Mouse (Mus musculus): Measurements from ENCODE around the gene Rexo4.

Rexo4 gene

DNA sequence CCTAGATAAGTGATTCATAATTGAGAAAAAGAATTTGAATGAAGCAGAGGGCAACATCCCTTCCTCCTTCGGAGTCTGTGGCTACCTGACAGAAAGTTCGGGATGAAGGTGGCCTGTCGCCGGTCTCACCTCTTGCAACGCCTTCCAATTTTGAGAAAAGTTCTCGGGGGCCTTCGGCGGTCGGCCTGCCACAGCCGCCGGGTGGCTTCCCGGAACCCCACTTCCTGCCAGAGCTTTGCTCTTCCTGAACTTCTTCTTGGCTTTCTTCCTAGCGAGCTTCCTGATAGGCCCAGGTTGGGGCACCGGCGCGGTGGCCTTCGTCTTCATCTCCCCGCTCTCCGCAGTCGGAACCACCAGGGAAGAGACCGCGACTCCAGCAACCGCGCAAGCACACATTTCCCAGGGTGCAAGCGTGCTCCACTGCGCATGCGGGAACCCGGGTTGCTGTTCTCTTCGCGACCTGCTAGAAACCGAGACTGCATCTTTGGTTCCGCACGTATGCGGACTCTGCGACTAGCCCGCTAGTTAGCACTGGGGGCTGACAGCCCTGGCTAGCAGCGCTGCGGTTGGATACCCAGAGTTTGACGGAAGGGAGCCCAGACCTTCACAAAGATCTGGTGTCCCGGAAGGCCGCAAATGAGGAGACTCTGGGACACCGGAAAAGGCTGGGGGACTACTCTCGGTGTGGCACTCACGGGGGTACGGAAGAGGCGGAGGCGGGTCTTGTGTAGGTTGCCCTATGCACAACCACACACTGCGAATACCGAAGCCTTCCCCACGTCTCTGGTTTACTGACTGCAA, at the start of gene Rexo4:
Rexo4 (minus strand) TSS at position 464 of the 801 bp plus-strand sequence.
- in situ Hi-C loops (cut with MboI, MseI) = loop anchor here in 1 of 2 experiments (5.0 kb wide), 1 partner anchor 62 kb away; the partner anchor contains the start of gene Surf6

DNA sequence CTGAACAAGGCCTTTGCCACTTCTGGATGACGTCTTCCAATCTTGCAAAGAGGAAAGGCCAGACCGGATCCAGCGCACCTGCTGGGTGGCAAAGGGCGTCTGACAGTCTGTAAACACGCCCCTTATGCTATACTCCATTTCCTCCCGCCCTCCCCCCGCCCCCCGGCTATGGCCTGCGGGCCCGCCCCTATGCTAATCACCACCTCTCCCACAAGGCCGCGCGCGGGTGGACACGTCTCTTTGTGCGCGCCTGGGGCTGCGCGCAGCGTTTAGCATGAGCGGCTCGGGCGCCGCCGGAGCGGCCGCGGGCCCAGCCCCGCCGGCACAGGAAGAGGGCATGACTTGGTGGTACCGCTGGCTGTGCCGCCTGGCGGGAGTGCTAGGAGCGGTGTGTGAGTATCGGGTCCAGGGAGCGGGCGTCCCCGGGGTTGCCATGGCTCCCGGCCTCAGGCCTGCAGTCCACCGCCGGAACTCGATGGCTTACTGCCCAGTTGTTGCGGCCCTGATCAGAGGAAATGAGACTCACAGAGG, 45.6 kb upstream of the Rexo4 start, which contains the start of gene Cacfd1:
Cacfd1 (plus strand) TSS at position 213 of the 531 bp plus-strand sequence.
- in situ Hi-C loops (cut with MboI, MseI) = loop anchor here (5.0 kb wide), 2 partner anchors 52 to 77 kb away; partner anchors contain the start of genes Stkld1 (in 1 of the 2) and Surf4 (in 1 of the 2)

DNA sequence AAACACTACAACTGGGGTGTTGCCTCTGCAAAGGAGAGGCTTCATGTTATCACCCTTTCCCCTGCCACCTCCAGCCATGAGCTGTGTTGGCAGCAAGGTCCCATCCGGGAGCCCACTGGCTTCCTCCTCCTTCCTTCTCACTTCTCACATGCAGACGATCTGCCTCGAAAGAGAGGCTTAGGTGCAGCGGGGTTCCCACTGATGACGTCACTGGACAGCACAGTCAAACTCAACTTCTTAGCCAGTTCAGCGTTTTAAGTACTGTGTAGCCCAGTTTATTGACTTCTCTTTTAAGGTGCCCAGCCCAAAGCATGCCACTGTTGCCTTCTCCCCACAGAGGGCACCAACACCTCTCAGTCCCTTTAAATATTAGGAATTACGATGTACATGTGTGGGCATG, 43.5 kb upstream of the Rexo4 start:
- in situ Hi-C loops (cut with MboI, MseI) = loop anchor here in 1 of 2 experiments (5.0 kb wide), 1 partner anchor 50 kb away; no protein-coding TSS in a partner anchor

DNA sequence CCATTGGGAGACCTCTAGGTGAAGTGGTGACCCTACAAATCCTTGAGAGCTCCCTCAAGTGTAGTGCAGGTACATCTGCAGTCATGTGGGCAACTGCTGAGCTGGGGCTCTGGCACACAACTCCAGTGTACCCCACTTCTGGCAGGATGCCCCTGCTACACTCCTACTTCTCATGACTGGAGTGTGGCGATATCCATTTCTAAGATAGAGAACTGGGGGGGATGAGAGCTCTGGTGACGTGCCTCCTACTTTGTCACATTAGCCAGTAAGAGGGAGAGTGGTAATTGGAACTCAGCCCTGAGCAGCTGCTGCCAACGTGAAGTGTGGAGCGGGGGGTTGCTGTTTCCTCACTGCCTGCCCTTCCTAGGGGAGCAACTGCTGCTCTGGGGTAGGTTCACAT, 42.1 kb upstream of the Rexo4 start:
- in situ Hi-C loops (cut with MboI, MseI) = loop anchor here in 1 of 2 experiments (5.0 kb wide), 1 partner anchor 49 kb away; no protein-coding TSS in a partner anchor

DNA sequence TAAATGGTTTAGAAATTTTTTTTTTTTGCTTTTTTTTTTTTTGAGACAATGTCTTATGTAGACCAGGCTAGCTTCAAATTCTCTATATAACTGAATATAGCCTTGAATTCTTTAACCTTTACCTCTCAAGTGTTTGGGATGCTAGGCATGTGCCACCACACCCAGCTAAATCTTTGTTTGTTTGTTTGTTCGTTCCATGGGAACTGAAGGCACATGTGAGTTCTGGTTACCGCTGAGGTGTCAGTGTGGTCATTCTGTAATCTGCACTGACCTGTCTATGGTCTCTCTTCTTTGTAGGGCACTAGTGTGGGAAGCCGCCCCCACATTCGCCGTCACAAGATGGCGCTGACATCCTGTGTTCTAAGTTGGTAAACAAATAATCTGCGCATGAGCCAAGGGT, 33.8 kb upstream of the Rexo4 start:
- in situ Hi-C loops (cut with MboI, MseI) = no loop called here

DNA sequence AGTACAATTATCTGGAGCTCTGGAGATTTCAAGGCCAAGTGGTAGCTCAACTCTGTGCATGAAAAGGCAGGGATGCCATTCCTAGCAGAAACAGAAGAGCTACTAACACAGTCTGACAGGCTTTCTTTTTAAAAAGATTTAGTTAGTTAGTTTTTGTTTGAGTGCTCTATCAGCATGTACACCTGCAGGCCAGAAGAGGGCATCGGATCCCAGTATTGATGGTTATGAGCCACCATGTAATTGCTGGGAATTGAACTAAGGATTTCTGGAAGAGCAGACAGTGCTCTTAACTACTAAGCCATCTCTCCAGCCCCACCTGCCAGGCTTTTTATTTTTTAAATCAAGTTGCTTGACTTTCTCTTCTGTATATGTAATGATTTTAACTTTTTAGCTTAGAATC, 33.3 kb upstream of the Rexo4 start:
- in situ Hi-C loops (cut with MboI, MseI) = no loop called here

DNA sequence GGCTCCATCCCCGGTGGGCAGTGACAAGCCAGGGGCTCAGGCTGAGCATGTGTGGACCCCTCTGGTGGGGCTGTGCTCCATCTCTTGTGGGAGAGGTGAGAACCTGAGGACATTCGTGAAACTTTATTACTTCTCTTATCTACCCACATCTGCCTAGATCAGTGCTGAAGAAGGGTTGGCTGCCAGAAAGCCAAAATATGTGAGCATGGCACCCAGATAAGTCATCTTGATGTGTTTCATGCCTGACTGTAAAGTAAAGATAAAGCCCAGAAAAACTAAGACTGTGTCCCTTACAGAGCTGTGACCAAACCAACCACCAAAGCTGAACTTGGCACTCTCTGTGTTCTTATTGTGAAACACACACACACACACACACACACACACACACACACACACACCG, 29.8 kb upstream of the Rexo4 start:
- in situ Hi-C loops (cut with MboI, MseI) = no loop called here

DNA sequence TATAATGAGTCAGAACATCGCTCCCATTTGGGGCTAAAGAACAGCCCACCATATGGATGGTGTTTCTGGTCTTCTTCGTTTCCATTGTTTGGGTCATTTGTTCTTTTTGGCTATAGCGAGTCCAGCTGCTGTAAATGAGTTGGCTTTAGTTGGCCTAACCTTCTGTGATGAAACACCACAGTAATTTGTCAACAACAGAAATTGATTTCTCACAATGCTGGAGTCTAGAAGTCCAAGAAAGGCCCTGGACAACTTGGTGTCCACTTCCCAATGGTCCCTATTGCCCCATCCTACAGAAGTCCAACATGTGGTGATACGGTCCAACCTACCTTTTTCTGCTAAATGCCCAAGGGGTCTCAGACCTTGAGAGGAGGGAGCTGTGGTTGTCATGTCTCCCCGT, 20.5 kb upstream of the Rexo4 start:
- in situ Hi-C loops (cut with MboI, MseI) = no loop called here

DNA sequence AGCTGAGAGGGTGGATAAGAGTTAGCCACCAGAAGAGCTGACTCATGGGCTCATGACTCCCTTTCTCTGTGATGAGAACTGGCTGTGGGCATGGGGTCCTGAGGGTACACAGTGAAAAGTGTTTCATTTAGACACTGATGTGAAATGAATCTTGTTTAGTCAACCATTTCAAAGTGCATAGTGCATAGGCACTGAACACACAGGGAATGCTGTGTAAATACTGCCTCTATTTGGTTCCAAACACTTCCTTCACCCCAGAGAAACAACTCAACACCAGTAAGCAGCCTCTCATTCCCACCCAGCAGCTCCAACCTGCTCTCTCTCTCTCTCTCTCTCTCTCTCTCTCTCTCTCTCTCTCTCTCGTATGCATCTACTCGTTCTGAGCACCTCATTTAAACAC, 20.0 kb upstream of the Rexo4 start:
- in situ Hi-C loops (cut with MboI, MseI) = no loop called here

DNA sequence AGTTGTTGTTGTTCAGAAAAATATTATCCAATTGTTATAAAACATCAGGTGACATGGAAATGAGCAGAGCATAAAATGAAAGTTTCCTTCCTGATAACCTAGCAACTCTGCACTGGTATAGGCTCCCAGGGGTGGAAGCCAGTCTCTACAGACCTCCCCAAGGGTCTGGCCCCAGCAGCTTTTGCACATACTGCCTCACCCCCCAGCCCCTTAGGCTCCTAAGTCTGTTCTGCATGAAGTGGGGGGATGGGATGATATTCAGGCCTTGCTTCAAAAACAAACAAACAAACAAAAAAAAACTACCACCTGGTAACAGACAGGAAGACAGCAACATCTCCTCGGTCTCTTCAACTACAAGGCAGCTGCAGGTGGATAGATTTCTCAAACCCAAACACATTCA, 16.2 kb upstream of the Rexo4 start:
- in situ Hi-C loops (cut with MboI, MseI) = no loop called here

DNA sequence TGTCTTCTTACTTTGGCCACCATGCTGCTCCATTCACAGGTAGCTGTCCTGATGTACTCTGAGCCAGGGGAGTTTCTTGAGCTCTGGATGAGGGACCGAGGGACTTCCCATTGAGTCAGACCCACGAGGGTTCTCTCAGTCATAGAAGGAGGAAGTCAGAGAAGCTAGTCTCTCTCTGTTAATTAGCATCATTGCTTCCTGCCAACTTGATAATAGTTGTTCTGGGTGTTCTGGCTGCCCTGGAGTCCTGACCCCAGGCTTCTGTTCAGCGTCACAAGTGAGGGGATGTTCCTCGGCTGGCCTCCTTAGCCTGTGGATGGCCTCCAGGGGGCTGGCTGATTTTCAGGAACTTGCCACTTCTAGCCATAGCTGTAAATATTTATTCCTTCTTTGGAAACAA, 9.8 kb upstream of the Rexo4 start:
- in situ Hi-C loops (cut with MboI, MseI) = no loop called here

DNA sequence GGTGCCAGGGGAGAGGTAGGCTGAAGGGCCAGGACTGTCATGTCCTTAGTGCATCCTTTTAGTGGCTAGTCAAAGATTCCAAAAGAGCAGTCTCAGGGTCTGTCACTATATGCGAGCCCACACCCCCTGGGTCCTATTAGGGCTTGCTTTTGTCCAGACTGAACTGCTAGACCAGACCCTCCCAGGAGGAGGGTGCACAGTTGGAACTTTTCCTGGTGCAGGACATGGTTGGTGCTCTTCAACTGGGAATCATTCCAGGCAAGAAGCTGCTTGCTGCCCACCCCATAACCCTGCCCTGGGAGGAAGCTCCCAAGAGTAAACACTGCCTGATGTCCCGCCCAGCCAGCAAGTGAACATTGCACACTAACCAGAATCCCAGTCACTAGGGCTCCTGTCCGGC, 8.9 kb upstream of the Rexo4 start, which contains the start of gene Adamts13:
Adamts13 (plus strand) TSS at position 301 of the 400 bp plus-strand sequence.
- in situ Hi-C loops (cut with MboI, MseI) = no loop called here

DNA sequence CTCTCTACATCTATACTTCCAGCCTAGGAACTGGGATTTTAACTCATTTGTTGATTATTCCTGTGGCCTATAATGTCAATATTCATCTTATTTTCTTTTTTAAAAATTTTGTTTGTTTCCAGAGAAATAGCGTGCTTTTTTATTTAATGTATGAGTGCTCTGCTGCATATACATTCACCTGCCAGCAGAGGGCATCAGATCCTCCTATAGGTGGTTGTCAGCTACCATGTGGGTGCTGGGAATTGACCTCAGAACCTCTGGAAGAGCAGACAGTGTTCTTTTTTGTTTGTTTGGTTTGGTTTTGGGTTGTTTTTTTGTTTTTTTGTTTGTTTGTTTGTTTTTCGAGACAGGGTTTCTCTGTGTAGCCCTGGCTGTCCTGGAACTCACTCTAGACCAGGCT, 3.1 kb upstream of the Rexo4 start:
- in situ Hi-C loops (cut with MboI, MseI) = no loop called here

DNA sequence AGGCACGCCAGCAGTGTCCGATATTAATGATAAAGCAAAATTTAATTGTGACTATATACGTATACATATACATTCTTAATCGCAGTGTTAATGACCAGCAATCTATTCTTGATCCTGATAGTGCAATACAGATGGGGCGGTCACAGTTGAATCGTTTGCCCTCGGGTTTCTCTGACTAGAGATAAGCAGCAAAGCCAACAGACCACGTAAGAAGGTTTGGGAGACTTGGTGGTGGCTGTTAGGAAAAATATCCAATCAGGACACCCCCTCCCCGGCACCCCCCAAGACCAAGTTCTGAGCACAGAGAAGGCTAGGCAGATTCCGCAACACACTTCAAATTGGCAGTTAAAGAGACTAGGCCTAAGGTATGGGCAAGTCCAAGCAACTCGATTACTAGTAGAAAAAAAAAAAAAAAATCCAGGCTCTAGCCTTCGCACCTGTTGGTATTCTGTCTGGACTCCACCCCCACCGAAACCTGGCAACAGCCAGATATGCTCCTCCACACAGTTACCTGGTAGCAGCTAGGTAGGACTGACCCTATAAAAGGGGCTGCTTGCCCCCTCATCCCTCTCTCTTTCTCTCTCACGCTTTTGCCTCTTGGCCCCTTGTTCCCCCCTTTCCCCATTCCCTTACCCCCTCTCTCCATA, 661 bp upstream of the Rexo4 start:
- in situ Hi-C loops (cut with MboI, MseI) = loop anchor here in 1 of 2 experiments (5.0 kb wide), 1 partner anchor 63 kb away; the partner anchor contains the start of gene Surf6

DNA sequence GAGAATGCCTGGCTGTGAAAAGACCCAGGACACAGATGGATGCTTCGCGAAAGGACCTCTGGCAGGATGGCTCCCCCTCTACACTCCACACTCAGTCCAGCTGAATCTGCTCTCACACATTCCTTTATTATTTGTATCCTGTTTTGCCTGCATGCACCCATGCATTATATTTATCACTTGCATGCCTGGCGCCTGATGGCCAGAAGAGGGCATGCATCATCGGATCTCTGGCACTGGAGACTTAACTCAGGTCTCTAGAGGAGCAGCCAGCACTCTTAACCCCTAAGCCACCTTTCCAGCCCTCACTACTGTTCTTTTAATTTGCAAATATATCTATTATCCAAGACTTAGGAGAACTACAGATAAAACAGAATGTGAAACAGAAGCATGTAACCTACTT, 3.4 kb downstream of the Rexo4 start:
- in situ Hi-C loops (cut with MboI, MseI) = loop anchor here in 1 of 2 experiments (5.0 kb wide), 1 partner anchor 58 kb away; the partner anchor contains the start of gene Surf6

DNA sequence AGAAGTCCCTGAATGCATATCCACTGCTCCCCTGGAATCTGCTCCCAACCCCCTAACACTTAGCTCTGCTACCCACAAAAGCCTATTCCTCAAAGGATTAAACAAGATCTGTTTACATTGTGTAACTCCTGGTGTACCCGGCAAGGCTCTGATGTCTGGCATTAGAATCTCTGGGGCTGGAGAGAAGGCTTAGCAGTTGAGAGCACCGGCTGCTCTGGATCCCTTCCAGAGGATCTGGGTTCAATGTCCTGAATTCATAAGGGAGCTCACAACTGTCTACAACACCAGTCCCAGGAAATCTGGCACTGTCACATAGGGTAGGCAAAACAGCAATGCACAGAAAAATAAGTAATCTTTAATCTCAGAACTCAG, 6.7 kb downstream of the Rexo4 start:
- in situ Hi-C loops (cut with MboI, MseI) = loop anchor here in 1 of 2 experiments (5.0 kb wide), 1 partner anchor 50 kb away; the partner anchor contains the start of gene Cacfd1

DNA sequence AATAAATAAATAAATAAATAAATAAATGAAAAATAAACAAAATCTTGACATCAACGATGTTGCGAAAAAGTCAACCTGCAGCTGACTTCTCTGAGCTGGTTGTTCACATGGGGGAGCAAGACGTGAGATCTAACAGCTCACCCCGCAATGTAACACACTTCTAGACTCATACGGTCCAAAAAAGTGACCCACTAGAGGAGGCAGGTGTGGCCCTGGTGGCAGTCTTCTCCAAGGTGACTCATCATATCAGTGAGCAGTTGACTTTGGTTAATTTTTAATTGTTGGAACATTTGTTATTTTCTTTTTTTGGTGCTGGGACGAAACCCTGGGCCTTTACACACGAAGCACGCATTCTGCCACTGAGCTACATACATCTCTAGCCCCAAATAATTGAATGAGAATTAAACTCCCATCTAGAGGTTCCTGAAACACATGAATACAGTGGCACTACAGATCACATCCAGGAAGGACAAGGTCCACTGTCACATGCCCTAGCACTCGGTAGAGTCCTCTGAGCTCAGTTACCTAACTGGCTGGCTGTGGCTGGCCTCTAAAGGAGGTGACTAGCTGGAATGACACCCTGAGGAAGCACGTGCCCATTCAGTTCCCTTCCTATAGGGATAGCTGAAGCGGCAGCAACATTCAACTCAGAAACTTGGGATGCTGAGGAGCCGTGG, 7.2 kb downstream of the Rexo4 start:
- in situ Hi-C loops (cut with MboI, MseI) = loop anchor here in 1 of 2 experiments (5.0 kb wide), 1 partner anchor 50 kb away; the partner anchor contains the start of gene Cacfd1

DNA sequence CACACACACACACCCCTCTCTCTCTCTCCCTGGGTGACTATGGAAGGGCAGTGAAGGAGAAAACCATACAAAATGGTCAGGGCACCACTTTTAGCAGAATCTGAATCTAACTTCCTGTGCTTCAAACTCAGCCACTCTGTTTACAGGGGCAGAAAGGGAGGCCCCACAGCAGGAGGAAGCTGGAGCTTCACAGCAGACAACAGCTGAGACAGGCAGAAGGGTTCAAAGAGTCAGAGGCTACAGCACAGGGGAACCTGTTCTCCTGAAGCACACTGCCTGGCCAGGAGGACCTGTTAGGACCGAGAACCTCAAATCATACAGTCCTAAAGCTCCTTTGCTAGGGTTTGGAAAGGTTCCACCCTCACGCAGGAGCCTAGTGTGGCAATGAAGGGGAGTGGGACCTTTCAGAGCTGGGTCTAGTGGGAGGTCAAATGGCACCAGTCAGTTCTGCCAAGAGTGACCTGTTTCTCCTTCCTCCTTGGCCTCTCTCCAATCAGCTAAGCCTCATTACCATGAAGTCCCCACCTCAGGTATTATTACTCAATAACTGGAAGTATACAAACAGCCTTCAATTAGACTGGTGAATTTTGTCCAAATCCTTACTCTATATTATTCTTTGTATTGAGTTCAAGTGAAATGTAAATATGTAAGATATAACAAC, 9.3 kb downstream of the Rexo4 start:
- in situ Hi-C loops (cut with MboI, MseI) = loop anchor here in 1 of 2 experiments (5.0 kb wide), 1 partner anchor 52 kb away; the partner anchor contains the start of gene Cacfd1

DNA sequence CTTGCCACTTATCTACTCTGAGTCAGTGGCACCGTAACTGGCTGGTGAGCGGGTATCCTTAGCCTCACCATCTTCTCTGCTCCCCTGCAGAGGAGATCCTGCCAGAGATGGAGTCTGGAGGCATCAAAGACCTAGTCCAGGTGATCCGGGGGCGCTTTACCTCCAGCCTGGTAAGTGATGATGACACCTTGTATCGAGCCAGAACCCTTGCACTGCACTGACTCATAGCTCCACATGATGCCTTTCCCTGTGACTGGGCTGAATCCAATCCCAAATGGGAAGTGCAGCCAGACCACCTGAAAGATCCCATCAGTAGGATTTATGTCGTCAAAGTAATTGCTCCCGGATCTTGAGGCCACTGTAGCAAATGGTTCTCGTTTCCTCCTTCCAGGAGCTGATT, 11.3 kb downstream of the Rexo4 start:
- in situ Hi-C loops (cut with MboI, MseI) = no loop called here

DNA sequence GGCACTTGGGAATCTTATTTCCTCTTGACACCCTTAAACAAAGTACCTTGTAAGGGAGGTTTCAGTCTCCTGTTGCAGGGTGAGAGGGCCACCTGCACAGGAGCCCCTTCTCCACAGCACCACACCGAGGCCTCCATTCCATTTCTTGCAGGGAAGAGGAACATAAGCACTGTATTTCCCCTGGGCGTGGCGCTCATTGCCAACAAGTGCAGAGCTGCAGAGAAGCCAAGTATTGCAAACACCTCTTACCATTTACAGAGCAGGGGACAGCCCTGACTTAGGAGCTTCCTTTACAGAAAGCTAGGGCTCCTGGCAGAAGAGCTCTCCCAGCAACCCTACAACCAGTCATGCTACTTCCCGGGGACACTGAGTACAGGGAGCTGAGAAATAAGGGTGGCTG, 12.0 kb downstream of the Rexo4 start:
- in situ Hi-C loops (cut with MboI, MseI) = no loop called here

Data from T-helper 17 cell (primary cell).